Comparison of ENCODE assay signal across 12 mouse cellular contexts in genomic region chr11:34034008-34034505, GRCm38 (mm10). TPM values are rescaled to one million over a fixed set of nuclear protein-coding genes. Genes with fewer than 3 reads are reported as not detected.
A peak's percentile ranks its signal among the peaks of the same experiment; 100 is the strongest.
DNase-seq lines count a peak whose midpoint lies in the region; ATAC-seq and TF ChIP-seq lines count a peak whose summit lies in the region.
"Had no signal": no experiment of that assay in that cellular context is flagged by ENCODE, and none has a peak within 500 bp of the region (broad histone marks: within the 10 kb centered on the region; RNA-seq: fewer than 3 reads in every experiment).

No protein-coding gene starts in this region.

- no peak overlapping the region for H3K4me3 ChIP-seq in small intestine, adult 2 months (ENCODE audit: low read depth, low read length)
- H3K4me3 ChIP-seq: kidney, embryonic 15.5 days had no signal

- H3K27me3 ChIP-seq in small intestine, adult 2 months (ENCODE audit: control insufficient read depth, insufficient read depth, low read length) = no peaks in the 10 kb centered on the region
- H3K27me3 ChIP-seq: kidney, embryonic 15.5 days had no signal

- H3K27ac ChIP-seq in small intestine, adult 2 months (ENCODE audit: insufficient read depth, low read depth, low read length) = peak overlapping the region; percentile 16
- H3K27ac ChIP-seq: kidney, embryonic 15.5 days had no signal

- TF ChIP-seq POLR2A in small intestine, adult 2 months (IDR thresholded peaks at IDR 0.05; ENCODE audit: low read depth, low read length) = no peak

- no peaks in the 10 kb centered on the region for H3K4me1 ChIP-seq in small intestine, adult 2 months (ENCODE audit: control insufficient read depth, insufficient read depth, insufficient read length, low read length)
- H3K4me1 ChIP-seq: kidney, embryonic 15.5 days had no signal

- ATAC-seq in inflammation-experienced regulatory T-cells, adult 6 months = peak; percentile 14

- H3K36me3 ChIP-seq in small intestine, adult 2 months (ENCODE audit: control insufficient read depth, insufficient read depth, low read length) = no peaks in the 10 kb centered on the region
- H3K36me3 ChIP-seq: kidney, embryonic 15.5 days had no signal

- no peak for TF ChIP-seq CTCF in small intestine, adult 2 months (IDR thresholded peaks at IDR 0.05; ENCODE audit: extremely low read depth, insufficient read length, insufficient replicate concordance, low read depth, low read length)

- 70% methylated on average over 5 of the region's 5 CpGs for WGBS in small intestine, adult 2 months

- DNase-seq in frontal cortex, adult 2 months (ENCODE audit: extremely low spot score in 1 of 2, low spot score in 1 of 2) = peak; percentile 43 to 70
- DNase-seq in frontal cortex, postnatal 25 days (ENCODE audit: low spot score in 2 of 2) = no peak
- peak; percentile 45 for DNase-seq in lung, postnatal 36 days
- no peak for DNase-seq in lung, postnatal 10 days
- no peak for DNase-seq in ovary, postnatal 10 days (ENCODE audit: low spot score)
- DNase-seq in adipocyte (ENCODE audit: low spot score) = no peak
- DNase-seq: cerebellum, postnatal 36 days; gastrocnemius, postnatal 10 days; thymus, adult 2 months had no signal

RNA-seq across cellular contexts. Expression of gene Lcp2, which starts 12.7 kb away (rescaled TPM):
- polyA plus RNA-seq in frontal cortex, adult 2 months (2012; rRNA removed) = 2.1 and 3.0 TPM in 2 replicates
- polyA plus RNA-seq in inflammation-experienced regulatory T-cells, adult 6 months (2017; shearing (Covaris generic)) = 100 to 1,000 TPM; 451 to 581 (median 480) TPM
- polyA plus RNA-seq in small intestine, adult 2 months (2012; rRNA removed) = 2.7 and 4.0 TPM in 2 replicates

RNA-seq across cellular contexts. Expression of gene Kcnip1, which starts 41.1 kb away (rescaled TPM):
- 58.9 and 65.4 TPM in 2 replicates for polyA plus RNA-seq in frontal cortex, adult 2 months (2012; rRNA removed)
- polyA plus RNA-seq in inflammation-experienced regulatory T-cells, adult 6 months (2017; shearing (Covaris generic)) = under 1 TPM in 1 of 3 experiments, not detected in 2; 0.58 TPM
- 0.08 and 0.33 TPM in 2 replicates for polyA plus RNA-seq in small intestine, adult 2 months (2012; rRNA removed)

Comparison
In these comparisons a context has a peak if more than half of its experiments do, and no peak if none do; other contexts are left out.
1. DNase-seq: peak in frontal cortex, adult 2 months (2 of 2) and lung, postnatal 36 days (single experiment); none in frontal cortex, postnatal 25 days (0 of 2), lung, postnatal 10 days (single experiment), ovary, postnatal 10 days (single experiment) and adipocyte (single experiment).
2. RNA of gene Lcp2, which starts 12.7 kb away (polyA plus RNA-seq): 451 to 581 TPM in inflammation-experienced regulatory T-cells, adult 6 months; 2.7 to 4.0 TPM in small intestine, adult 2 months and 2.1 to 3.0 TPM in frontal cortex, adult 2 months; every median in the first group is over 10 times any median in the second.
3. RNA of gene Kcnip1, which starts 41.1 kb away (polyA plus RNA-seq): 58.9 to 65.4 TPM in frontal cortex, adult 2 months; 0.08 to 0.33 TPM in small intestine, adult 2 months and 0.58 TPM in inflammation-experienced regulatory T-cells, adult 6 months; every median in the first group is over 10 times any median in the second.